Mouse (Mus musculus): ENCODE data around the gene Cacna2d1. TPM values are rescaled to one million over a fixed set of nuclear protein-coding genes. Genes with fewer than 3 reads are reported as not detected.

Cacna2d1 gene
- polyA plus RNA-seq, 1 experiment from 2014 or later, result 29.8 TPM

GRCm38 (mm10) chr5:16082253-16082652, 147.8 kb downstream of the Cacna2d1 start:
- Histone ChIP-seq H3K4me3 (no peak overlapping the region), H3K9me3 (no peaks in the 10 kb centered on the region), H3K27ac (replicated peaks) (no peak overlapping the region), H3K36me3 (no peaks in the 10 kb centered on the region), H3K27me3 (no peaks in the 10 kb centered on the region), H3K9ac (no peak overlapping the region), H3K4me1 (replicated peaks) (peaks cover 6% of the 10 kb centered on the region), H3K4me2 (no peak overlapping the region)
- no peak for ATAC-seq (ENCODE audit: low FRiP score, low read depth)
- WGBS, result 87% methylated on average over 2 of the region's 2 CpGs

- Histone ChIP-seq H3K27ac (replicated peaks) (peak overlapping the region; percentile 75), H3K4me1 (replicated peaks) (peaks cover 7% of the 10 kb centered on the region), H3K4me3 (no peak overlapping the region), H3K9ac (no peak overlapping the region), H3K36me3 (no peaks in the 10 kb centered on the region), H3K27me3 (no peaks in the 10 kb centered on the region), H3K9me3 (no peaks in the 10 kb centered on the region), H3K4me2 (no peak overlapping the region)
- WGBS, result 33% methylated on average over 10 of the region's 10 CpGs
- ATAC-seq (ENCODE audit: low FRiP score, low read depth), result peak; percentile 78
Observed at GRCm38 (mm10) chr5:16086979-16087902, 152.8 kb downstream of the Cacna2d1 start.

GRCm38 (mm10) chr5:16087995-16088394, 153.5 kb downstream of the Cacna2d1 start:
- Histone ChIP-seq H3K36me3 (no peaks in the 10 kb centered on the region), H3K9me3 (no peaks in the 10 kb centered on the region), H3K4me3 (no peak overlapping the region), H3K27me3 (no peaks in the 10 kb centered on the region), H3K4me1 (replicated peaks) (peaks cover 7% of the 10 kb centered on the region), H3K27ac (replicated peaks) (peak overlapping the region; percentile 51), H3K9ac (no peak overlapping the region), H3K4me2 (no peak overlapping the region)
- WGBS, result 33% methylated on average over 2 of the region's 2 CpGs
- no peak for ATAC-seq (ENCODE audit: low FRiP score, low read depth)

GRCm38 (mm10) chr5:16092540-16092939, 158.0 kb downstream of the Cacna2d1 start:
- 77% methylated on average over 7 of the region's 7 CpGs for WGBS
- no peak overlapping the region for H3K9ac ChIP-seq
- H3K36me3 ChIP-seq, result no peaks in the 10 kb centered on the region
- H3K27me3 ChIP-seq, result no peaks in the 10 kb centered on the region
- no peak; the same call in 1 of the 2 replicates for ATAC-seq (ENCODE audit: low FRiP score, low read depth)
- H3K9me3 ChIP-seq, result no peaks in the 10 kb centered on the region
- H3K4me2 ChIP-seq, result no peak overlapping the region
- no peak overlapping the region for H3K27ac ChIP-seq (replicated peaks)
- no peaks in the 10 kb centered on the region; the same call in 1 of the 2 replicates for H3K4me1 ChIP-seq (replicated peaks)
- no peak overlapping the region for H3K4me3 ChIP-seq

GRCm38 (mm10) chr5:16093071-16093693, 158.7 kb downstream of the Cacna2d1 start:
- no peaks in the 10 kb centered on the region for H3K36me3 ChIP-seq
- no peaks in the 10 kb centered on the region for H3K27me3 ChIP-seq
- no peak overlapping the region for H3K4me3 ChIP-seq
- H3K27ac ChIP-seq (replicated peaks), result no peak overlapping the region
- no peak for ATAC-seq (ENCODE audit: low FRiP score, low read depth)
- WGBS, result 64% methylated on average over 11 of the region's 11 CpGs
- no peaks in the 10 kb centered on the region for H3K9me3 ChIP-seq
- no peak overlapping the region for H3K9ac ChIP-seq
- no peaks in the 10 kb centered on the region; the same call in 1 of the 2 replicates for H3K4me1 ChIP-seq (replicated peaks)
- H3K4me2 ChIP-seq, result no peak overlapping the region

GRCm38 (mm10) chr5:16095345-16095744, 160.9 kb downstream of the Cacna2d1 start:
- Histone ChIP-seq H3K4me3 (no peak overlapping the region), H3K27ac (replicated peaks) (no peak overlapping the region), H3K9ac (no peak overlapping the region), H3K4me2 (no peak overlapping the region), H3K4me1 (replicated peaks) (no peaks in the 10 kb centered on the region), H3K36me3 (no peaks in the 10 kb centered on the region), H3K9me3 (no peaks in the 10 kb centered on the region), H3K27me3 (no peaks in the 10 kb centered on the region)
- no peak for ATAC-seq (ENCODE audit: low FRiP score, low read depth)
- WGBS, result 67% methylated on average over 4 of the region's 4 CpGs

GRCm38 (mm10) chr5:16098766-16099165, 164.3 kb downstream of the Cacna2d1 start:
- no peak for ATAC-seq (ENCODE audit: low FRiP score, low read depth)
- no peaks in the 10 kb centered on the region for H3K4me1 ChIP-seq (replicated peaks)
- no peaks in the 10 kb centered on the region for H3K9me3 ChIP-seq
- no peak overlapping the region for H3K4me3 ChIP-seq
- 82% methylated on average over 2 of the region's 2 CpGs for WGBS
- H3K27me3 ChIP-seq, result no peaks in the 10 kb centered on the region
- H3K4me2 ChIP-seq, result no peak overlapping the region
- H3K27ac ChIP-seq (replicated peaks), result no peak overlapping the region
- H3K36me3 ChIP-seq, result no peaks in the 10 kb centered on the region
- no peak overlapping the region for H3K9ac ChIP-seq

- 76% methylated on average over 1 of the region's 1 CpGs for WGBS
- no peak for ATAC-seq (ENCODE audit: low FRiP score, low read depth)
- Histone ChIP-seq H3K9me3 (no peaks in the 10 kb centered on the region), H3K9ac (no peak overlapping the region), H3K27ac (replicated peaks) (no peak overlapping the region), H3K36me3 (no peaks in the 10 kb centered on the region), H3K4me3 (no peak overlapping the region), H3K4me1 (replicated peaks) (0 out of 2 replicates have a peak, but pooled peaks cover 3% of the 10 kb centered on the region), H3K27me3 (no peaks in the 10 kb centered on the region), H3K4me2 (no peak overlapping the region)
Observed at GRCm38 (mm10) chr5:16101820-16102219, 167.3 kb downstream of the Cacna2d1 start.

GRCm38 (mm10) chr5:16105701-16106100, 171.2 kb downstream of the Cacna2d1 start:
- H3K9me3 ChIP-seq, result no peaks in the 10 kb centered on the region
- no peaks in the 10 kb centered on the region for H3K27me3 ChIP-seq
- WGBS, result 54% methylated on average over 2 of the region's 2 CpGs
- H3K4me1 ChIP-seq (replicated peaks), result 0 out of 2 replicates have a peak, but pooled peaks cover 3% of the 10 kb centered on the region
- no peaks in the 10 kb centered on the region for H3K36me3 ChIP-seq
- no peak overlapping the region for H3K9ac ChIP-seq
- no peak overlapping the region for H3K4me2 ChIP-seq
- H3K27ac ChIP-seq (replicated peaks), result no peak overlapping the region
- no peak for ATAC-seq (ENCODE audit: low FRiP score, low read depth)
- H3K4me3 ChIP-seq, result no peak overlapping the region

- 61% methylated on average over 1 of the region's 1 CpGs for WGBS
- Histone ChIP-seq H3K4me1 (replicated peaks) (0 out of 2 replicates have a peak, but pooled peaks cover 3% of the 10 kb centered on the region), H3K9me3 (no peaks in the 10 kb centered on the region), H3K27ac (replicated peaks) (no peak overlapping the region), H3K9ac (no peak overlapping the region), H3K27me3 (no peaks in the 10 kb centered on the region), H3K4me2 (no peak overlapping the region), H3K4me3 (no peak overlapping the region), H3K36me3 (no peaks in the 10 kb centered on the region)
- ATAC-seq (ENCODE audit: low FRiP score, low read depth), result no peak
Observed at GRCm38 (mm10) chr5:16110643-16111042, 176.2 kb downstream of the Cacna2d1 start.

- no peak overlapping the region for H3K9ac ChIP-seq
- WGBS, result 88% methylated on average over 1 of the region's 1 CpGs
- H3K36me3 ChIP-seq, result no peaks in the 10 kb centered on the region
- ATAC-seq (ENCODE audit: low FRiP score, low read depth), result no peak
- H3K4me2 ChIP-seq, result no peak overlapping the region
- H3K27me3 ChIP-seq, result no peaks in the 10 kb centered on the region
- H3K9me3 ChIP-seq, result no peaks in the 10 kb centered on the region
- H3K27ac ChIP-seq (replicated peaks), result no peak overlapping the region
- H3K4me1 ChIP-seq (replicated peaks), result no peaks in the 10 kb centered on the region
- H3K4me3 ChIP-seq, result no peak overlapping the region
Observed at GRCm38 (mm10) chr5:16113879-16114278, 179.4 kb downstream of the Cacna2d1 start.

GRCm38 (mm10) chr5:16121334-16121733, 186.8 kb downstream of the Cacna2d1 start:
- Histone ChIP-seq H3K27me3 (no peaks in the 10 kb centered on the region), H3K36me3 (no peaks in the 10 kb centered on the region), H3K4me1 (replicated peaks) (0 out of 2 replicates have a peak, but pooled peaks cover 4% of the 10 kb centered on the region), H3K9ac (no peak overlapping the region), H3K27ac (replicated peaks) (no peak overlapping the region), H3K9me3 (no peaks in the 10 kb centered on the region), H3K4me2 (no peak overlapping the region), H3K4me3 (no peak overlapping the region)
- ATAC-seq (ENCODE audit: low FRiP score, low read depth), result no peak; the same call in 1 of the 2 replicates
- WGBS, result 55% methylated on average over 11 of the region's 11 CpGs

Data from hindbrain, embryonic 15.5 days (tissue).